Mouse (Mus musculus): Measurements from ENCODE around the gene Msrb3. TPM values are rescaled to one million over a fixed set of nuclear protein-coding genes. Genes with fewer than 3 reads are reported as not detected.

Msrb3 gene
- total RNA-seq, 2 experiments from 2014 or later: 4.2 to 4.3 TPM

DNA sequence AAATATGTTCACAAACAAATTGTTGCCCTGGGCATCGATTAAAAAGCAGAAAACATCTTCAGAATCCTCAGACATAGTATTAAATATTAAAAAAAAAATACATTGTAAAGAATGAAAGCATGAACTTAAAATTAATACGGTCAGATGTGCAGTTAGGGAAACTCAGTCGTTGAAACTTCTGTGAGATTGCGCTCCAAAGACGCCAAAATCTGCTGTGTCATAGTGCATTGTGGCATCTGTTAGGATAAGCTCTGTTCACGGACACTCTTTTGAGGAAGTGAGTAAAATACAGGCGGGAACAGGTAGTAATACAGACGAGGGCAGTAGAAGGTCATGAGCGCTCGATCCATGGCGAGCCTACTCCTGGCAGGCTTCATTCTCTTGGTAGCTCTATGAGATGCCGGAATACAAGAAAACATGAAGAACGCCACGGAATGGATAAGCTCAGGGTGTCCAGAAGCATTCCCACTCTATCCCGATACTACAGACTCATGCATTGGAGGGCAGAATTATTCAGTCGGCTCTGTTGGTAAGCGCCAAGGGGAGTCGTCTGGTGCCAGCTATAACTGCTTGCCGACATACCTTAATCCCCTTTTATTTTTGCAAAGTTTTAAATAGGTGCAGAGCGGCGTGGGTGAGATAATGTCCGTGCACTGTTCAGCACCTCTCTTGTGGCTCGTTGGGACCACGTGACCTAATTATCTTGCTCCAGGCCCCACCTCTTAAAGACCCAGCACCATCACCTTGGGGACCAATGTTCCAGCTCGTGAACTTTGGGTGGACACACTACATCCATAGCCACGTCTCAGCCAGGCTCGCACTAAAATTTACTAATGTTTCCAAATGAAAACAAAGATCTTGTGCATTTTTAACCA is 71.9 kb downstream of the Msrb3 start:
- intact Hi-C loops (cut with DNase I): no loop called here
- no peak for DNase-seq (ENCODE audit: extremely low spot score in 1 of 2, low spot score in 2 of 2)

DNA sequence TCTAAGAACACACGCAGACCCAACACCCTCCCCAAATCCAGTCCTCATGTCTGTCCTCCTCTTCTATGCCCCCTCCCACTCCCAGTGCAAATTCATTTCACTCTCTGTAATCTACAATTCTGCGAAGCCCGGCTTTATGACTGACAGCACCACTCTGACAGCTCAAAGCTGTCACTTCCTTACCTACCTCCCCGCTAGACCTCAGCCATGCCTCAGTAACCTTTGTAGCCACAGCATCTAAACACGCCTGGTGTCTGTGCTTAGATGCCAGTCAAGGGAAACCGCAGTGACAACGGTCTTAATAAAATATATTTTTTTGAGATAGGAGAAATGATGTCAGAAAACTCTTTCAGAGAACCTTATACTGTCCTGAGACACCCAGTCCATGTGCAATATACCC is 72.5 kb downstream of the Msrb3 start:
- no peak for DNase-seq (ENCODE audit: extremely low spot score in 1 of 2, low spot score in 2 of 2)
- intact Hi-C loops (cut with DNase I): no loop called here

DNA sequence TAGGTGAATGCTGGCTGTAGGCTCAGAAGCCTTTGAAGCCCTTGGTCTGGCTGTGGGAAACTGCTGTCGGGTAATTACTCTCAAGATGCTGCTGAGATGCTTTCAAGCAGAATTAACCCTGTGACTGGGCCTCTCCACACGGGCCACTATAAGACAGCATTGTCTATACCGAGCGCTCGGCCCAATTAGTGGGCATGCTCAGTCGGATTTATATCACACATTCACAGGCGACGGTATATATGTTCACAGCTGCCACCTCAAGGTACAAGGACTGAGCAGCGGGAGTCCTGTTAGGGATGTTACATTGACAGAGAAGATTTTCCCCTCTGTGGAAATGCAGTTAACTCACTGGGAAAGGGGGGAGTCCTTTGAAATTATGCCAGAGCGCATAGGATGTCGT is 73.3 kb downstream of the Msrb3 start:
- DNase-seq (ENCODE audit: extremely low spot score in 1 of 2, low spot score in 2 of 2): no peak
- intact Hi-C loops (cut with DNase I): no loop called here

DNA sequence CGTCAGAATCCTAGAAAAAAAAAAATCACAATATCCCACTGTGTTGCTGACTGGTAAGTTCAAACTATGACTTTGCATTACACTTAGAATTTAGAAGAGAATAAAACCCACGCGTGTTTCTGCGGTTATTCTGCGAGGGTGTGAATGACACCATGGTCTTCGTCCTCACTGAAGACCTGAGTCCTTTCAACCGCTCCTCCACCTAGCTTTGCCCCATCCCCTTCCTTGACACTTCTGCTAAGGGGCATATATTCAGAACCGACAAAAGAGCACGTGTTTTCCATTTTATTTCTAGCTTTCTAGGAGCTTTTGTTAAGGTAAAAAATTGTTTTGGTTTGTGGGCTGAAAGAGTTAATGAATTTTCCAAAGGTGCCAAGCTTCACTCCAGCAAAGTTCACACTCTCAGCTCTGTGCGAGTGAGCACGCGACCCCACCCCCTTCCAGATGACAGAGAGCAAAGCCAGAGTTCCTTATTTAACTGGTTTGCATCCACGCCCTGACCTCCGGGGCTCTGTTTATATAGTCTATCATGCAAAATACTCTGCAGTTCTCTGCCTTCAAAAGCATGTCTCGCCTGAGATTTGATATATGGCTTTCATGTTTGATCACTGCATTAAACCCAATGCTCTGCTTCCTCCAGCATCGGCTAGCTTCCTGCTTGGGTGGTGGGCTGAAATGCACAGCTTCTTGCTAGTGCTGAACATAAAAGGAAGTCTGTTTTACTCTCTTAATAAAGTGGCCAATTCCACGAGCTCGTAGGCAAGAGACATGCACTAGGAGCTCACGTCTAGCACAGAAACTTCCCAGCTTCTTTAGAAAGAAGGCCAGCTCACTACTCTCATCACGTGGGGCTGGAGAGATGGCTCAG is 77.2 kb downstream of the Msrb3 start:
- DNase-seq (ENCODE audit: extremely low spot score in 1 of 2, low spot score in 2 of 2): no peak
- intact Hi-C loops (cut with DNase I): no loop called here

DNA sequence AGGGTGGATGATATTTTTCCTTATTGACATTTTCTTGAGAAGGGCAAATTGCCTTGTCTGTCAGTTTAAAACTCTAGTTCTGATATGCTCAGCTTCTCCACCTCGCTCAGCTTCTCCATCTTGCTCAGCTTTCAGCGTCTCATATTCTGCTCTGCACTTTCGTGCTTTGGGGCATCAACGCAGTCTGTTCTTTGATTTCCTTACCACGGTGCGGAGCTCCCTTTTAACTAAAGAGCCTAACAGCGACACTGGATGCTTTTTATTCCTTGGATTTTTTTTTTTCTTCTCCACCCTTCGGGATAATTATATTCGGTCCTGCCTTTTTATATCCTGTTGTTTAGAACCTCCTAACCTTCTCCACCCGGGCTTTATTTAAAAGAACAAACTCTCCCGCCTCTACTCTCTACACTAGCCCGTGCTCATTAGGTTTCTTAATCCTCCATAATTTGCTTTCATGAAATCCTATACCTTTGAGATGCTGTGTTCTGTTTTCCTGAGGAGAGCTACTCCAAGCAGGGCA is 78.1 kb downstream of the Msrb3 start:
- no peak for DNase-seq (ENCODE audit: extremely low spot score in 1 of 2, low spot score in 2 of 2)
- intact Hi-C loops (cut with DNase I): no loop called here

DNA sequence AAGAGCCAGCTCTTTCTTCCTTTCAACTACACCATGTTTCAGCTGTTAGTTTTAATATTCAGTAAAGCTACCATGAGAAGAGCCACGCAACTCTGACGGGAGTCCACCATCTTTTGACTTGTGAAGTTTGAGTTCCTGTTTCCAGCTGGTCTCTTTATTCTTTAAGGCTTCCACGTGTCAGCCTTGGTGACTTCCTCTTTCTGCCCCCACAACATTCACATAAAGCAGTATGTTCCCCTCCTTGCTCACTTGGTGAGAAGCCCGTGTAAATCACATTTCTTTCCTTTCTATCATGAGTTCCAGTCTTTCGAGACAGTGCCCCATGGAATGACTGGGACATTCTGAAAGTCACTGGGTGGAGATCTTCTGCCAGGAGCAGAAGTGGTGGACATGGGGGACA is 83.6 kb downstream of the Msrb3 start:
- DNase-seq (ENCODE audit: extremely low spot score in 1 of 2, low spot score in 2 of 2): no peak
- intact Hi-C loops (cut with DNase I): no loop called here

DNA sequence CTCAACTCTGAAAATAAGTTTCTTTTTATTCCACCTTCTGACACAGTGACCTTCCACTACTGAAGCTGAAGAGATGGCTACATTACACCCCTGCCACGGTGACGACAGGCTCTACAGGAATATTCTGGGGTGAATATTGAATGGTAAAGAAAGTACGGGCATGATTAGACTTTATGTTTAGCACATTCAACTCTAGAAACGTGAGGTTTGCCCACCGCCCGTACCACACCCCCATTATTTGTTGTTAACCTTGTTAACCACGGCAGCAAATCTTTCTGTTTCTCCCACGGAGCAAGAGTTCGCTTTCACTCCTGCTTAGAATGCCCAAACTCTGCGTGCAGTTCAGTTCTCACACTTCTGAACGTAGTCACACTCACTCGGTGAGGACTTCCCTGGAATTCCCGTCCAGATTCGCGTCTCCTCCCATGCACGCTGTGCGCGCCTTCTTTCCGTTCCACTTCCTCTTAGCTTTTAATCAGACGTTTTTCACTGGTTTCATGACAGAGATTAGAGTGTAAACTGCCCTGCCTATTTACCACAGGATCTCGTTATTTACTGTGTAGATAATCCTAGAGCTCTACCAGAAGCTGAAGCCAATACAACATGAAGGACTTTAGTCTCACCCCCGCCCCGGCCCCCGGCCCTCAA is 87.0 kb downstream of the Msrb3 start:
- intact Hi-C loops (cut with DNase I): no loop called here
- no peak for DNase-seq (ENCODE audit: extremely low spot score in 1 of 2, low spot score in 2 of 2)

DNA sequence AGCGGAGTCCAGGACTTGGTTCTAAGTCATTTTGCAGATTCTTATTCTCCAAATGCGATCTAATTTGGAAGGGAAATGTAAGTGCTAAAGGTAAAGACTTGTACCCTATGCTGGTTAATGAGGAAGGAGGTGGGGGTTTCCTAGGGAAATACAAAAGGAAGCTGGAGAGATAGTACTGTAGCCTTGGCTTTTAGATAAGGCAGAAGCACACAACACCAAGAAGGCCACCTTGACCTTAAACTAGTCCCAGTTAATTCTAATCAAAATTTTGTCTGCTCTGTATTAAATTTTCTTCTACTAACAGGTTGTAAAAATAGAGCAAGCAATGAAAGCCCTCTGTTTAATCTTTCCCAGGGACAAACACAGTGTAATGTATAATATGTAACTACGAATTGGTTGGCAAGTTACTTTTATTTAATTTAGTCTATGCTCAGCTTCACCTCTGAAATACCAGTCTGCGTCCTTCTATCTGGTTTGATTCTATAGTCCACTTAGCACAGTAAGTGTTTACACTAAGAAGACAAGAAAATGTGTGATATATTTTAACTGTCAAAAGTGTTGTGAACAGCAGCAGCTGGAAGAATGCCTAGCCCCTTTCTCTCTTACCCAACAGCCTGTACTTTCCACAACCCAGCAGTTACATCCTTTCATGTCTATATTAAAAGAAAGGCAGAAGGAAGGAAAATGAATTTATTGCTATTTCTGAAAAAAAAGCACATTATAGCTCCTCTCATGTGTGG is 87.9 kb downstream of the Msrb3 start:
- DNase-seq (ENCODE audit: extremely low spot score in 1 of 2, low spot score in 2 of 2): no peak
- intact Hi-C loops (cut with DNase I): no loop called here

DNA sequence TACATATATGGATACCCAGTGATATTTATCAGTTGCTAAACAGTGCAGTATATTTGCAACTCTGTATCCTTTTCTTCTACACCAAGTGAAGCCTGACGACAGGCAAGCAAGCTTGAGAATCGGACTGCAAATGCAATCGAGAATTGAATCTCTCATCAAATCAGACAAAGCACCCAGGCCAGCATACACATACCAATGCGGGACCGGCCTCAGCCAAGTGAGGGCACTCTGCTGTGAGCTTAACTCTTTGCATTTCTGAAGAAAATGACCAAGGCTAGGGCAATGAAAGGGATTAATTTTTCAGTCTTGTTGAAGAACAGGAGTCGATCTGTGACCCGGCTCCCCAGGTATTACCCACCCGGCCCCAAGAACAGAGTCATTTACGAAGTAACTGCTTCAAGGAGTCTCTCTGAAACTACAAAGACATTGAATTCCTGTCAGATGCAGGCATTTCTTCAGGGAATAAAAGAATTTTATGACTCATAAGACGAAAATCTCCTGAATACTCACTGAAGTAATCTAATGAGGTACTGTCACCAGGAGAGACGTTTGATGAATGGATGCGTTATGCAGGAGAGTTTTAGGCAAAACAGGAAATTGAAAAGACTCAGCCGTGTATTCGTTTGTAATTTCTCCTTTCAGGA is 88.7 kb downstream of the Msrb3 start:
- DNase-seq (ENCODE audit: extremely low spot score in 1 of 2, low spot score in 2 of 2): no peak
- intact Hi-C loops (cut with DNase I): no loop called here

DNA sequence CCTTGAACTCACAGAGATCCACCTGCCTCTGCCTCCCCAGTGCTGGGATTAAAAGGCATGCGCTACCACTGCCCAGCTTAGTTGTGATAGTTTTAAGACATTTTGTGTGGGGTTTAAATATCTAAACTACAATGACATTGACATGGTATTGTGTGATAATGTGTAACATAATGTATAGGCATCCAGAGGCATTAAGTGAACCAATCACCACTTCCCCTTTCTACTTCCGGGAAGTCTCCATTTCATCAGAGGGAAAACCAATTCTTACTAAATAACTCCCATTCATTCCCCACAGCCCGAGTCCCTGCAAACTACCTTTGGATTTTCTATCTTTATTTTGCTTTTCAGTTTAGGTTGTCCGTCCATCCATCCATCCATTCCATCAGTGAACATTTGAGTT is 90.7 kb downstream of the Msrb3 start:
- intact Hi-C loops (cut with DNase I): no loop called here
- DNase-seq (ENCODE audit: extremely low spot score in 1 of 2, low spot score in 2 of 2): no peak

DNA sequence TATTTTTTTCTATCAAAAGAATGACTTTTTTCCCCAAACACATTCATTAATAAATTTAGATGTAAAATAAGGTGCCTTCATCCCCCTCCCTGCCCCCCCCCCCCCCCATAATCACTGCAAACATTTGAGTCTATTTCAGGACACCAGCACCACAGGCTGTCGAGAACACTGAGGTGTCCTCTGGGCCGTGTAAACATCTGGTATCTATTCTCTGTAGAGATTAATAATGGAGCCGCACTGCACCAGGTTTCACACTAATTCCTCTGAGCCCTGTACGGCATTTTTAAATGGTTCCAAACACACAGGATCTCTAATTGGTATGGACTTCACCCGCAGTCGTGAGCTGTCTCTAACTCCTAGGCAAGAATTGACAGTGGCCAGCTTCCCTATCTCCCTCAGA is 97.8 kb downstream of the Msrb3 start:
- intact Hi-C loops (cut with DNase I): no loop called here

DNA sequence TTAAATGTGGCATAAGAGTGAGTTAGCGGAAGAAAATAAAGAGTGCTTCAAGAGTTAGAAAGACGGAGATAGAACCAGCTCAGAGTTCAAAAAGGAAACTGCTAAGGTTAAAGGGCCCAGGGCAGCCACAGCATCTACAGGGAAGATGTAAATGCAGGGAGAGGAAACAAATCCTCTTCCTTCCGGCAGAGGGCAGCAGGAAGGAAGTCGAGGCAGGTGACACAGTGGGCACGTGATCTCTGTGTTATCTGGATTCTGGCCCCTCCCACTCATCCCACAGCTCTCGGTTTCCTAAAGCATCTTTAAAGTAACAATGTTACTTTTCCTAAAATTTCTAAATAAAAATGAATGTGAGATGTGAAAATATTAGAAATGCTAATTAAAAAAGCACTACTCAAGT is 99.4 kb downstream of the Msrb3 start:
- DNase-seq (ENCODE audit: extremely low spot score in 1 of 2, low spot score in 2 of 2): no peak
- intact Hi-C loops (cut with DNase I): no loop called here

More for the DNA sequence above, 97.8 kb downstream of the Msrb3 start:
- no peak for DNase-seq (ENCODE audit: extremely low spot score in 1 of 2, low spot score in 2 of 2)

DNA sequence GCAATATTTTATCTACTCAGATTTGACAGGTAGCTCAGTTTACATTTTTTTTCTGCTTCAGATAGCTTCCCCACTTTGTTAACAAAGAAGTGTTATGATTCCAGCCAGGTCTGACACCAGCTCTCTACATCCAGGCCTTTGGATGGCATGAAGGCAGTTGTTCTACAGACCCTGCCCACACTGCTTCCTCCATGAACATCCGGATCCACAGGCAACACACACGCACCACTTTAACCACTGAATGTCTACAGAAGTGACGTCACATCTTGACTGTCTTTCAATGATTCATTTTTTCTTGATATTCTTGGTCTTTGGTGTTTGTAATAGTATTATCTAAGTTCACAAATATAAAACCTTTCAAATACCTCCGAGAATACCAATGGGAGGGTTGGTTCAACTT is 102.2 kb downstream of the Msrb3 start:
- DNase-seq (ENCODE audit: extremely low spot score in 1 of 2, low spot score in 2 of 2): no peak
- intact Hi-C loops (cut with DNase I): no loop called here

DNA sequence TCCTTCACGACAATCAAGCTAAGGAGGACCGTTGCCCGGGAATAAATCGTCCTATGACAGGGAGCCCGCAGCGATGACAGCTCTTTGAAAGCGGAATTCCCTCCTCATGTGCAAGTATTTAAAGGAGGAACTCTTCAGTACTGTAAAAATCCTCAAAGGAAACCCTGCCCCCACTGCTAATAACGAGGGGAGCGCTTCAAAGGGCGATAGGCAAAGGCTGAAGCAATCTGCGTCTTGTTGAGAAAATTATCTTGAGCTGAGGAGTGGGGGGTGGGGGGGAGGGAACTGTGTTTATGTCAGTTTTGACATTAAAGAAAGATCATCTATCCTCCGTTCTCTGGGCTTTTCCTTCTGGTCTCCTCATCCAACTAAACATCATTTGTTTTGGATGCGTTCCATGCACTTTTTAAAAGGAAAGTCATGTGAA is 104.5 kb downstream of the Msrb3 start:
- intact Hi-C loops (cut with DNase I): no loop called here
- no peak for DNase-seq (ENCODE audit: extremely low spot score in 1 of 2, low spot score in 2 of 2)

DNA sequence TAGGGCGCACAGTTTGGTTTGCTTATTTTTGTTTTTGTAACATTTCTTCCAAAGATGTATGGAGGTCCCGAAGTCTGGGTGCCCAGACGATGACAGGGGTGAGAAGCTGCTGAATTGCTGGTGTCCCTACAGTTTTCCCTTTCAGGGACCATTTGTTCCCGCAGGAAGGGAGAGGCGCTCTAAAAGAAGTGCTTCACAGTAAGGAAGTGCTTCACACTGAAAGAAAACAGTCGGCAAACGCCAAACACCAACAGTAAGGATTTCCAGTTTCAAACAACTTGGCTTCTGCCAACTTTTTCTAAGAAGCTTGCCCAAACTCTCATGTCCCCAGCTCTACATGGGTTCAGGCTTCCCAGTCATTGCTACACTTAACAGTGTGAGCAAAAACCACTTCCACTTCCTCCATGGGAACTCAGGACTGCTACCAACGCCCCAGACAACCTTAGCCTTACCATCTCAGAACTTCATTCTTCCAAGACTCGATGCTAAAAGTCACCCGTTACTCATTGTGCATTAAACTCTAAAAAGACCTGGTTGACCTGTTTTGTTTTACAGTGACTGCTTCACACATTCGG is 106.6 kb downstream of the Msrb3 start:
- no peak for DNase-seq (ENCODE audit: extremely low spot score in 1 of 2, low spot score in 2 of 2)
- intact Hi-C loops (cut with DNase I): no loop called here

DNA sequence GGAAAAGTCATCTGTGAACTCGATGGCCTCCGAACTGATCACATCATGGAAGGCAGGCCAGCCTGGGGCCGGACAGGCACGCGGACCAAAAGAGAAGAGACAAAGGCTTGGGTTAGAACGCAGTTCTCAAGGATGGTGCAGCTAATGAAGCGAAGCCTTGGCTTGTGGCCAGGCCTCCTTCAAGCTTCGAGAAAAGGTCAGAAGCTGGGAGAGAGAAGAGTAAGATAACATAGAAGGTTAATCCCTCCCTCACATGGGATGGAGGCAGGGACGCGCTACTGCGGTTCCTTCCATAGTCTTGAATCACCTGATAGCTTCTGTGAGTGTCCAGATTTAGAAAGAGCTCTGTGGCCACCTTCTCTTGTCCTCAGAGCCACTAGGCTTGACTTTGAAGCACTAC is 107.5 kb downstream of the Msrb3 start:
- intact Hi-C loops (cut with DNase I): no loop called here
- DNase-seq (ENCODE audit: extremely low spot score in 1 of 2, low spot score in 2 of 2): no peak

DNA sequence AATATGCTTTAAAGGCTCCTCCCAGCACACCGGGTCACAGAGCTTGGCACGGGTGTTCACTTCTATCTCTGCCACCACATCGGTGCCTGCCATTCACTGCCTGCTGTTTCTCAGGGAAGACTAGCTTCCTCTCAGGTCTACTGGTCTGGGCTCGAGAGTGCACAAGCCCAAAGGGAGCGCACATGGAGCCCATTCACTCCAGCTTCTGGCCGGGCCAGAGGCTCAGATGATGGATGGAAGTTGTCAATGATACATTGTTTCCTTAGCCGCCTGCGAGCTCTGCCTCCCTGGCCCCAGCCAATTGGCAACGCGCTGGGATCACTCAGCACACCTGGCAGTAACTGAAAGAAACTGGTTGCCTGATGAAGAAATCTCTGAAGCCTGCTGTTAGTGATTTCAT is 111.7 kb downstream of the Msrb3 start:
- intact Hi-C loops (cut with DNase I): no loop called here

DNA sequence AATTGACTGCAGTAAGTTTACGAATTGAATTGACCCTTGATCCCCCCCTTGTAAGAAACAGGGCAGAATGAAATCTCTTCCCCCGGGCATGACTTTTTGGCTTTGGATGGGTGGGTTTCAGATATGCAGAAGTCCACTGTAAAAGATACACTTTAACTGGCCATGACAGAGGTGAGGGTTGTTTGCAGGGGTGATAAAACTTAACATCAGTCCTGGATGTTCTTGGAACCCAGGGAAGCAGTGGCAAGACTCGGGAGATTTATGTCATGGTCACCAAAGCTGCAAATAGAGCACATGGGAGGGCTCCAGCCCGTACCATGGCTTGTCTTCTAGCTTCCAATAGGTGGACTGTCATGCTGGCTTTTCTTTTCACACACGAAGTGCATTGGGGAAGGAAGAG is 114.4 kb downstream of the Msrb3 start:
- no peak for DNase-seq (ENCODE audit: extremely low spot score in 1 of 2, low spot score in 2 of 2)
- intact Hi-C loops (cut with DNase I): no loop called here

More for the DNA sequence above, 111.7 kb downstream of the Msrb3 start:
- no peak for DNase-seq (ENCODE audit: extremely low spot score in 1 of 2, low spot score in 2 of 2)

All from left cerebral cortex, postnatal 10 days (tissue).